Mouse (Mus musculus): ENCODE measurements around the gene Acot8.

Gene Acot8

DNA sequence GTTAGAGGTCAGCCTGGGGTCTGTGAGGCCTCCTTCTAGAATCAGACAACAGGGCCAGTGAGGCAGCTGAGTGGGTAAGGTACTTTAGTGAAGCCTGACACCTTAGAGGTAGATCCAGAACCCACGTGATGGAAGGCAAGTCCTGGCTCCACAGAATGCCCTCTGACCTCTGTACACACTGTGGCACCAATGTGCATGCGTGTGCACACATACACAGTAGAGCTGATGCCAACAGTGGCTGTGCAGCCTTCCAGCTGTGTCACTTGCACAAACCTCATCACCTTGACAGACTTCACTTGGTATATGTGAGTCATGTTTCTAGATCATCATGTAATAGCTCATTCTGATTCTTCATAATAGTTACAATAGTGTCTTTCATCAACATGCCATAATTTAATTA, 52.2 kb downstream of the Acot8 start:
- no peak for DNase-seq

DNA sequence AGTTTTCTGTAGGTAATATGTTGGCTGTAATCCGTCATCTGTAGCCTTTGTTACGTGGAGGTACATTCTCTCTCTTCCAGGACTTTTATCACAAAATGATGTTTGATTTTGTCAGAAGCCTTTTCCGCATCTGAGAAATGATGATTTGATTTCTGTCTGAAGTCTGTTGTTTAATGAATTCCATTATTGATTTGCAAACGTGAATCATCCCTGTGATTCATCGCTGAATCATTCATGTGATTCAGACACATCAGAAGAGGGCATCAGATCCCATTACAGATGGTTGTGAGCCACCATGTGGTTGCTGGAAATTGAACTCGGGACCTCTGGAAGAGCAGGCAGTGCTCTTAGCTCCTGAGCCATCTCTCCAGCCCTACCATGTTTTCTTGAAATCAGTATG, 55.7 kb downstream of the Acot8 start:
- no peak for DNase-seq

DNA sequence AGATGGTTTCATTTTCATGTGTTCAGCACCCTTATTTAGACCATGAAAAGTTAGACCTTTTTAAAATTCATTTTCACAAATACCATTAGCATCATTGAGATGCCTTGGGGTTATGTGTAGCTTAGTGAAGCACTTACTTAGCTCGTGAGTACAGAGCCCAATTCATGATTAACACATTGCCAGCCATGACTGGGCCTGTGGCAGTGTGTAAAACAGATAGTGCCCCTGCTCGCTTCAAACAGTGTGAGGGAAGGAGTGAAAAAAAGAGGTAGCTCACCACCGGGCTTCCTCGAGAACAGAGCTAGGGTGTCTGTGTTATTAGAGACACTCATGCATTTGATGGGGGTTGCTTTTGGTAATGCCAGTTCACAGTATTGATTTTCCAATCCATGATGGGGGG, 56.5 kb downstream of the Acot8 start:
- no peak for DNase-seq

DNA sequence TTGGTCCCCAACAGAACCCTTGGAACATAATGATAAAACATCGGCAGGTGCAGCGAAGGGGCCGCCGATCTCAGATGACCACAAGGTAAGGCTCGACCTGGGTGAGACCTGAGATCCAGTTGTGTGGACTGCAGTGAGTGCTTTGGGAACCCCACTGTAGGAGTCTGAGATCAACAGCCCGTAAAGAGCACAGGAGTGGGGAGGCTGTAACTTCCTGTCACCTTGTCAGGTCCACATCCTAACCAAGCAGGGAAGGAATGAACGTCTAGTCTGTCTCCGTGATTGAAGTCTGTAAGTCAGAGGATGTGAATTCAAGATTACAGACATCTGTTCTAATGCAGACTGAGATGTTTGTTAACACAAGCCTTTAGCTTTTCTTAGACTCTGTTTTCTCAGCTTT, 58.0 kb downstream of the Acot8 start:
- DNase-seq = no peak

DNA sequence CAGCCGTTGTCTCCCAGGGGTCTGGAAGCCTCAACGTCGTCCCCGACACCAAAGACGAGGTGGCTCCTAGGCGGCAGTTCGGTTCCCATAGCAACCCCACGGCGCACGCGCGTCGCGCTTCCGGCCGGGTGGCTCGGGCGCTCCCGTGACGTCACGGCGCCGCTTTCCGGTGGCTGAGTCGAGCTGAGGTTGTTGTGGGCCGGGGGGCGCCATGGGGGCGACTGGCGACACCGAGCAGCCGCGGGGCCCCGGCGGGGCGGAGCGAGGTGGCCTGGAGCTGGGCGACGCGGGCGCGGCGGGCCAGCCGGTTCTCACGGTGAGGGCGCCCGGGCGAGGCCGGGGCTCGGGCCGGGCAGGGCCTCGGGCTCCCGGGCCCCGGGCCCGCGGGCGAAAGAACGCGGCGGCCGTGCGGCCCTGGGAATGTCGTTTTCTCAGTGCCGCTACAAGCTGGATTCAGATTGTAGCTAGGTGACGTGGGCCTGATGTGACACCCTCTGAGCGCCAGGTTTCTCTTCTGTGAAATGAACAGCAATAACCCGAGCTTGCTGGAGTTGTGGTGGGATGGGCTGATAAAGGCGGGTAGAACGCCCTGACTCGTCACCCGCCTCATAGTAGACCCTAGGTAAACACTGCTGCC, 58.7 kb downstream of the Acot8 start, which contains the start of the genes Wfdc3 and Dnttip1:
Gene Wfdc3 (minus strand): TSS at position 89 of the 637 bp plus-strand sequence.
Gene Dnttip1 (plus strand): TSS at position 141 of the 637 bp plus-strand sequence.
- DNase-seq = peak; percentile 97

DNA sequence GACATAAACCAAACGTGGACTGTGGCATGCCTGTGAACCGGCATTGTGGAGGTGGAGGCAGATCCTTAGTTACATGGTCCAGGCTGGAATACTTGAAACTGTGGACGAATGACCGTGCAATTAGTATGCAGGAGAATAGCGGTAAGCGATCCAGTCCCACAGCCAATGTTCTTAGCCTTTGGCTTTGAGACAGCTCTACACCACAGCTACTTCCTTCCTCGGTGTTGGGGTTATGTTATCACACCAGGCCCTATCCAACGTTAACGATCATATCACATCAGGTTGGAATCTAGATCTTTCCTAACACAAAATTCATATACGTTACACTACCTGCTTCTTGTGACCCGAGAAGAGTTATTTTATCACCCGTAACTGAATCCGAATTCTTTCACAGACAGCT, 59.7 kb downstream of the Acot8 start:
- DNase-seq = no peak
